Mouse (Mus musculus) kidney, adult 2 months (tissue): ENCODE results near the gene Cers6. TPM values are rescaled to one million over a fixed set of nuclear protein-coding genes. Genes with fewer than 3 reads are reported as not detected.

Source experiments
- DNase-seq: peaks from one replicate; pipeline ENCODE4 v3.0.0; 2021
- H3K27ac ChIP-seq: fragments of 200-500 bp; 2 replicates; pipeline ENCODE4 v1.5.1; 2012; ENCODE audit warnings: low read depth, low read length, control low read depth, inconsistent platforms; ENCODE audit not compliant: insufficient read depth
- H3K27me3 ChIP-seq: fragments of 200-500 bp; replicated peaks from 2 replicates; pipeline ENCODE4 v1.6.1; 2012; ENCODE audit warnings: mild to moderate bottlenecking, moderate library complexity, low read length, inconsistent platforms; ENCODE audit not compliant: control insufficient read depth, insufficient read depth
- H3K36me3 ChIP-seq: fragments of 200-500 bp; 2 replicates; pipeline ENCODE4 v1.6.1; 2012; ENCODE audit warnings: mild to moderate bottlenecking, moderate library complexity, low read length, inconsistent platforms; ENCODE audit not compliant: control insufficient read depth, insufficient read depth
- H3K4me1 ChIP-seq: fragments of 200-500 bp; 2 replicates; pipeline ENCODE4 v1.6.1; 2011; ENCODE audit warnings: low read length; ENCODE audit not compliant: control insufficient read depth, insufficient read depth
- H3K4me3 ChIP-seq: fragments of 200-500 bp; 2 replicates; pipeline ENCODE4 v1.5.1; 2011; ENCODE audit warnings: mild to moderate bottlenecking, low read depth, low read length, control low read depth; ENCODE audit not compliant: insufficient read depth
- CTCF ChIP-seq: fragments of 200-500 bp; conservative IDR thresholded peaks from 2 replicates; pipeline ENCODE4 v1.5.1; 2011; ENCODE audit warnings: low read depth, mild to moderate bottlenecking, control low read depth, low read length, moderate library complexity, mixed read lengths; ENCODE audit not compliant: insufficient read depth, insufficient read length
- POLR2A ChIP-seq: fragments of 200-500 bp; IDR thresholded peaks from one replicate; pipeline ENCODE4 v1.6.1; 2011; ENCODE audit warnings: low read depth, low read length, control low read depth
- WGBS: fragments of 180-500 bp; shearing (Covaris S2); methylation state at CpG from one replicate; pipeline ENCODE4 v1.1.7; 2018; 5-methylcytosine and 5-hydroxymethylcytosine counted together
- polyA plus RNA-seq: library from polyadenylated mRNA; depleted of rRNA; stranded (reverse); fragments of >200 nt; gene quantifications from 2 replicates; pipeline ENCODE4 v1.2.3, GENCODE M21; 2012

Cers6 gene
- polyA plus RNA-seq, 1 experiment = 11.1 TPM

- no peak for DNase-seq
- H3K4me1 ChIP-seq = peaks cover 5% of the 10 kb centered on the region; the same call in 1 of the 2 replicates
- H3K4me3 ChIP-seq = no peak overlapping the region
- no peak overlapping the region for H3K27ac ChIP-seq
- H3K36me3 ChIP-seq = no peaks in the 10 kb centered on the region
- no peak for TF ChIP-seq POLR2A
- no peak for TF ChIP-seq CTCF
- no peaks in the 10 kb centered on the region for H3K27me3 ChIP-seq
- WGBS = 92% methylated on average over 6 of the region's 6 CpGs
Measured at GRCm38 (mm10) chr2:69064759-69065158, 203.5 kb downstream of the Cers6 start.

- DNase-seq = no peak
- Histone ChIP-seq H3K4me1 (no peaks in the 10 kb centered on the region), H3K4me3 (no peak overlapping the region), H3K27ac (no peak overlapping the region), H3K27me3 (no peaks in the 10 kb centered on the region), H3K36me3 (no peaks in the 10 kb centered on the region)
- TF ChIP-seq CTCF = no peak
- TF ChIP-seq POLR2A = no peak
- 76% methylated on average over 7 of the region's 7 CpGs for WGBS
Measured at GRCm38 (mm10) chr2:69071440-69072235, 210.4 kb downstream of the Cers6 start.

- H3K27me3 ChIP-seq = no peaks in the 10 kb centered on the region
- TF ChIP-seq POLR2A (no peak), CTCF (no peak)
- no peaks in the 10 kb centered on the region; the same call in 1 of the 2 replicates for H3K36me3 ChIP-seq
- 42% methylated on average over 3 of the region's 3 CpGs for WGBS
- H3K4me1 ChIP-seq = no peaks in the 10 kb centered on the region
- peak; percentile 29 for DNase-seq
- no peak overlapping the region for H3K27ac ChIP-seq
- H3K4me3 ChIP-seq = no peak overlapping the region
Measured at GRCm38 (mm10) chr2:69077189-69077588, 215.9 kb downstream of the Cers6 start.

GRCm38 (mm10) chr2:69080760-69081159, 219.5 kb downstream of the Cers6 start:
- WGBS = 70% methylated on average over 1 of the region's 1 CpGs
- TF ChIP-seq POLR2A (no peak), CTCF (no peak)
- no peak overlapping the region for H3K4me3 ChIP-seq
- H3K36me3 ChIP-seq = no peaks in the 10 kb centered on the region; the same call in 1 of the 2 replicates
- no peak for DNase-seq
- no peaks in the 10 kb centered on the region for H3K4me1 ChIP-seq
- H3K27ac ChIP-seq = no peak overlapping the region
- no peaks in the 10 kb centered on the region for H3K27me3 ChIP-seq

GRCm38 (mm10) chr2:69082499-69083197, 221.4 kb downstream of the Cers6 start:
- Histone ChIP-seq H3K4me1 (no peaks in the 10 kb centered on the region), H3K27me3 (no peaks in the 10 kb centered on the region), H3K27ac (no peak overlapping the region), H3K36me3 (no peaks in the 10 kb centered on the region; the same call in 1 of the 2 replicates), H3K4me3 (no peak overlapping the region)
- TF ChIP-seq CTCF = no peak
- no peak for TF ChIP-seq POLR2A
- DNase-seq = no peak
- 72% methylated on average over 8 of the region's 8 CpGs for WGBS

- no peak overlapping the region for H3K27ac ChIP-seq
- H3K4me3 ChIP-seq = no peak overlapping the region
- no peaks in the 10 kb centered on the region; the same call in 1 of the 2 replicates for H3K36me3 ChIP-seq
- no peak for DNase-seq
- TF ChIP-seq POLR2A (no peak), CTCF (no peak)
- no peaks in the 10 kb centered on the region for H3K27me3 ChIP-seq
- 91% methylated on average over 3 of the region's 3 CpGs for WGBS
- no peaks in the 10 kb centered on the region for H3K4me1 ChIP-seq
Measured at GRCm38 (mm10) chr2:69083198-69083509, 221.9 kb downstream of the Cers6 start.

- no peak overlapping the region for H3K4me3 ChIP-seq
- DNase-seq = no peak
- H3K4me1 ChIP-seq = no peaks in the 10 kb centered on the region
- 81% methylated on average over 6 of the region's 6 CpGs for WGBS
- H3K27ac ChIP-seq = no peak overlapping the region
- no peaks in the 10 kb centered on the region; the same call in 1 of the 2 replicates for H3K36me3 ChIP-seq
- TF ChIP-seq POLR2A (no peak), CTCF (no peak)
- H3K27me3 ChIP-seq = no peaks in the 10 kb centered on the region
Measured at GRCm38 (mm10) chr2:69084416-69084815, 223.2 kb downstream of the Cers6 start.
